Mouse (Mus musculus): ENCODE results near the gene Prpf38b.

Gene Prpf38b

DNA sequence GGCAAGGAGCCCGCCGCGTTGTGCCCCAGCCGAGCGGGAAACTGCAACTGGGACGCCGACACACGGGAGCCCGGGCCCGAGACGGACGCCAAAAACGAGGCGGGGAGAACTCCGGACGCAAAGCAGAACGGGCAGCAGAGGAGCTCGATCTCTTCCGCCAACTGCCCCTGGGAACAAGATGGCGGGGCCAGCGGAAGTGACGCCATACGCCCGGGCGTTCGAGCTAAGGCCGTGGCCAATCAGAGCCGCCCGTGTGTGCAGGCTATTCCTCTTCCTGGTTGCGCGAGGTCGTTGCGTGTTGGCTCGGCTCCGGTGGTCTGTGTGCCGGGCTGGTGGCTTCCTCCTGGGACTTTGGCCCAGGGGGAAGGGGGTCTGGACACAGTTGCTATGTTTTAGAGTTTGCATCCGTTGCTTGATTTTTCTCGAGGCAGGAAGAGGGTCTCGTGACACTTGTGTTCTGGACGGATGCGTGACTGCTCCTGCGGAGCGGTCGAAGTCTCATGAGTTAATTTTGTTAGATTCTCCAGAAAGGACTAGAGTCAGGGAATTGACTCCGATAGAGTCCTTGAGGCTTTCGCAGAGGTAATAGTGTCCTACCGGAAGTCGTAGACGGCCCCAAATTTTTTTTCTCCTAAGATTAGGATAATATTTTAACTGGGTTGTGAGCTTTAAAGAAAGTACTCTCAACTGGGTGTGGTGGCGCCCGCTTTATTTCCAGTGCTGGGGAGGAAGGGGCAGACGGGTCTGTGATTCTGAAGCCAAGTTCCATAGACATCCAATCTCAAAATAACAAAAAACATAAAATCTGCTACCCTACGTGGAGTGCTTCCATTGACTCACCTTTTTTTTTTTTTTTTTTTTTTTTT, at the start of gene Prpf38b:
Gene Prpf38b (minus strand): TSS at position 180 of the 866 bp plus-strand sequence.
- in situ Hi-C loops (cut with MseI, MboI), result no loop called here

DNA sequence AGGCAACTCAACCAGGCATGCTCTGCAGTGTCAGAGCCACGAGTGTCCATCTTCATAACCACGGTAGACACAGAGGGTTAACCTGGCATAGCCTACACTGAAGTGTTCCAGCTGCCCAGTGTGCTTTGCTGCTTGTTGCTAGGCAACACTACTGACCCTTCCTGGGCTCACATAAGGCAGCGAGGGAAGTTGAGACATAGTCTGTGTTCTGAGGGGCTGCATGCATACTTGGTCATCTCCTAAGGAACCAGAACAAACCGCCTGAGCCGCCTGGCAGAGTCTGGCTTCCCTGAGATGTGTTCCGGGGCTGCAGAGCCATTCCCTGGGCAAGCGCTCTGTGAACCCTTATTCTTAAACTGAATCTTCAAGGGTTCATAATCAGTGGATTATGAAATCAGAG, 49.7 kb upstream of the Prpf38b start:
- in situ Hi-C loops (cut with MseI, MboI), result no loop called here

DNA sequence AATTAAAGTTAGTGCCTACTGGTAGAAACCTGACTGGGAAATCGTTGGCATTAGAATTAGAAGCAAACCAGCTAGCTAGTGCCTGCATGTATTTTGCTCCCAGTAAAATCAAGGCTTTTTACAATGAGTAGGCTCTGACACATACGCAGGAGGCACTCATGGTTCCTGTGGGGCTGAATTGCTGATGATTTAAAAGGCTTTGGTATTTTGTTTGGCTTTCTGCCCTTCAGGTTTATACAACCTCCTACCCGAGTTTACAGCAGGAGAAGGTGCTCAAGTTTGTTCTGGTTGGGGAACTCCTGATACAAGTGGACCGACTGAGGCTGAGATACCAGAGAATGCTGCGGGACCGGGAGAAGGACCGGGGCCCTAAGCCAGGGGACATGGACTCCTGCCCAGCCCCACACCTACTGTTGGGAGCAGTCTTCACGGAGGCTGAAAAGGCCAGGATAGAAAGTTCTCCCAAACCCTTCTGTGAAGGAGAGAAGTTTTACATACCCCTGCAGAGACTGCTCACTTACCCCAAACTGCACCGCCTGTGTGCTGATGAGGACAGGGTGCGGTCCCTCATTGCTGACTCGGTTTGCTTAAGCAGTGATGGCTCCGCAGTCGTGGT, 48.3 kb upstream of the Prpf38b start:
- in situ Hi-C loops (cut with MseI, MboI), result no loop called here

DNA sequence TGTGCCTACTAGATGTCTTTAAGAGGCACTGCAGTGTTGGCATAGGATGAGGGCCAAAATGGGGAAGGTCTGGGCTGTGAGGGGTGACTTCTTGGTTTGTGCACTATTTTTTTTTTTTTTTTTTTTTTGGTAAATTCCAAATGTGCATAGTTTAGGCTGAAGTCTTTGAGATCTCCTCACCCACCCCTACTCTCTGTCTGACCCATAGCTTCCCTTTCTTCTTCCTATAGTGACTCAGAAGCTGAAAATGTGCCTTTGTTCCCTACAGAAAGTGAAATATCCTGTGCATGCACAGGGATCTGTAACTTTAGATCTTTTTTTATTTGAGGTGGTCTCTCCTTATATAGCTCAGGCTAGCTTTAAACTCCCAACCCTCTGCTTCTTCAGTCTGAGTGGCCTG, 46.4 kb upstream of the Prpf38b start:
- in situ Hi-C loops (cut with MseI, MboI), result no loop called here

DNA sequence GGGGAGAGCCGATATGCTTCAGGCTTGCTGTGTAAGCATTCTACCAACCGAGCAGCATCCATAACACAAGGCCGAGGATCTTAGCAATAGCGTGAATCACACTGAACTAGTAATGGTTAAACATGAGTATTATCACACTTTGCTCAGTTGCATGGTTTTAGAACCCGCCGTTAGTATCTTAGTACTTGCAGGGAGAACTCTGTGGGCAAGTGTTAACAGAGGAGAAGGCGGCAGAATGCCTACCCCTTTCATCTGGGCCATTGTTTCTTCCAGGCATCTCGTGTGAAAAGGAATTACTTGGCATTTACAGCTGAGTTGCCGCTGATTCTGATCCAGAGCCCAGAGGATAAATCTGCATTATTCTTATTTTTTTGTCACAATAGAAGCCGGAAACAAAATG, 29.5 kb upstream of the Prpf38b start:
- in situ Hi-C loops (cut with MseI, MboI), result no loop called here

DNA sequence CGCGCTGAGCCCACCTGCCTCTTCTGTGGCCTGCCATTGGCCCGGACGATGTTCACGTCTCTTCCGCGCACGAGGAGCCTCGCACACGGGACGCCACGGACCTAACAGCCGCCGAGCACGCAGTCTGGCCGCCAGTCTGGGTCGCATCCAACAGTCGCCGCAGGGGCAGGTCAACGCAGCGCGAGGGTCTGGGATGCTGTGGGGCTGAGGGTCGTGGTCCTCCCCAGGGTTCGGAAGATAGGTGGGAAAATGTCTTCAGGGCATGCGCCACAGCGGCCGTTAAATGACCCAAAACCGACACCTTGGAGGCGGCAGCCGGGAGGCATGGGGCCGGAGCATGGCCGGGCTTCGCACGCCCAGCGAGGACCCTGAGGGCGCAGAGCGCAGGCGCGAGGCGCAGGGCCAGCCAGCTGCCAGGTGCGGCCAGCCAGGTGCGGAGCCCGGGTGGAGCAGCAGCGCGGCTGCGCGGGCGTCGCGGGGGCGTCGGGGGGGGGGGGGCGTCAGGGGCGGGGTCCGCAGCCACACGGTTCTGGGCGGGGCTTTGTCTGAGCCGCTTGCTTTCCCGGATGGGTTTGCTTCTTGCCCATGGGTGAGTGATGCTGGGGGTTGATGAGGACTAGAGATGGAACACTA, 28.6 kb upstream of the Prpf38b start, which contains the start of gene Gm9857:
Gene Gm9857 (minus strand): TSS at position 445 of the 633 bp plus-strand sequence.
- in situ Hi-C loops (cut with MseI, MboI), result no loop called here

DNA sequence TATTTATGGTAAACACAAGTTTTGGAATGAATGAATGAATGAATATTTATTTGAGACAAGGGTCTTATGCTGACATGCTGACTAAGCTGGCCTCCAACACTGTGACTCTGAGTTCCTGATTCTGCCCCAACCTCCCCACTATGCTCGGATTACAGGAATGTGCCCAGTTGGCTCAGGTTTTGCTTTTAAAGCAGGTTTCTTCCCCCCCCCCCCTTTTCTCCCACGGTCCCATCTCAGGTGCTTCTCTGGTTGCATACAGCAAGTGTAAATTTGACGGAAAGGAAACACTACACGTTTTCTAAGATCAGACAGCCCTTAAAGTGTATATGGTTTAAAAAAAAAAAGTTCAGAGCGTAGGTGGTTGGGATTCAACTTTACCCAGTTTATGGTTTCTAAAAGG, 28.0 kb upstream of the Prpf38b start, which contains the start of gene Henmt1:
Gene Henmt1 (plus strand): TSS at position 301 of the 400 bp plus-strand sequence.
- in situ Hi-C loops (cut with MseI, MboI), result no loop called here

DNA sequence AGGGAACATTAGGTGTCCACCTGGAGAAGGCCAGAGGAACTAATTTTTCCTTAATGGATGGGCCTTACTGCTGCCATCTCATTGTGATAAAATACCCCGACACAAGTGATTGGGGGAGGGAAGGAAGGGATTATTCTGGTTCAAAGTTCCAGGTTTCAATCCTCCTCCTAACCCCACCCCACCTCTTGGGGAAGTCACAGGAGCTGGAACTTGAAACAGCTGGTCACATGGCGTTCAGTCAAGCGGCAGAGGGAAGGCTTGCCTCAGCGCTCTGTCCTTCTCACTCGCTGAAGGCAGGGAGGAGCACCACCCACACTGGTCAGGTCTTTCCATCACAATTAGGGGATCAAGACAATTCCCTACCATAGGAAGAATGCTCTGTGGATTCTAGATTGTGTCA, 27.2 kb upstream of the Prpf38b start:
- in situ Hi-C loops (cut with MseI, MboI), result no loop called here

DNA sequence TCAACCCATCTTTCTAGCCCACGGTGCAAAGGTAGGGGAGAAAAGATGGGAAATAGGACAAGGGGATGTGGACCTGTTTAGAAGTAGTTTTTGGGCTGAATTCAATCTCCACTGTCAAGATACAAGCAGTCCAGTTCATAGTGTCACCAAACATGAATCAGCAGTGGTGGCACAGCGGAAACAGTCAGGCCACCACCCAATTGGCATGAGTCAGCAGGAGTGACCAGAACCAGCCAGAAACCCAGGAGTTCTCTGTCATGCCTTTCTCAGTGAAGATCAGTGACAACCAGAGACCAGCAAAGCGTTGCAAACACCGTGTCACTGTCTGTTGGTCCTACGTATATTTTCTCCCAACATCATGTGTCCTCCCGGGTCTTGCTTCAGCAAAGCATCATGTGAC, 22.0 kb upstream of the Prpf38b start:
- in situ Hi-C loops (cut with MseI, MboI), result no loop called here

DNA sequence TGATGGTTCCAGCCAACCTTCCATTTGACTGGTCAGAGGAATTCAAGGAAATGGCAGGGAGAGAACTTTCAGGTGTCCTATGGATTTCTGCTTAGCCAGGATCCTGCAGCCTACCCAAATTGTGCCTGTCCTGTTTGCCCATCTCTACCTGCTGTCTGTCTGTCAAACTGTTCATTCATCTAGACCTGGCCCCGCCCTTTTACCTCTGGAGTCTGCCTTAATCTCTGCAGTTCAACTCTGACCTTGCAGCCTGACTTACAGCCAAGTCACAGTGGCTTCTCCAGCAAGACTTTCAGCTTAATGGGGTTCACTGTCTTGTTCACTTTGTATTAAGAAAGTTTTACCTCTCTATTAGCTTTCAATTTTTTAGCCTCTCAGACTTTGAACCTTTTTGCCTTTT, 14.8 kb upstream of the Prpf38b start:
- in situ Hi-C loops (cut with MseI, MboI), result no loop called here

DNA sequence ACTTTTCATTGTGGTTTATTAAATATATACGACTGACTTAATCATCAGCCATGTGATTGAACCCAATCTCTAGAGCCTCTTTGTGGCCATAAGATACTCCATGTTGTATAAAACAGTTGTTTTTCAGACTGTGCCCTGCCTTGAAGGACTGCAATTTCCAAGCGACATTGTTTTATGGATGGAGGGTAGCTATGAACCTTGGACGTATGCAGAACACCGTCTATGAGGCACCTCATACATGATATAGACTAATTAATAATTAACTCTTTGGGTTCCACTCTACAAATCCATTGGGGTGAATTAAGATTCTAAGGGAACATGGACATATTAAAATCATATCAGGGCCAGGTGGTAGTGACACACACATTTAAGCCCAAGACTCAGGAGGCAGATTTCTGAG, 14.2 kb upstream of the Prpf38b start:
- in situ Hi-C loops (cut with MseI, MboI), result no loop called here

DNA sequence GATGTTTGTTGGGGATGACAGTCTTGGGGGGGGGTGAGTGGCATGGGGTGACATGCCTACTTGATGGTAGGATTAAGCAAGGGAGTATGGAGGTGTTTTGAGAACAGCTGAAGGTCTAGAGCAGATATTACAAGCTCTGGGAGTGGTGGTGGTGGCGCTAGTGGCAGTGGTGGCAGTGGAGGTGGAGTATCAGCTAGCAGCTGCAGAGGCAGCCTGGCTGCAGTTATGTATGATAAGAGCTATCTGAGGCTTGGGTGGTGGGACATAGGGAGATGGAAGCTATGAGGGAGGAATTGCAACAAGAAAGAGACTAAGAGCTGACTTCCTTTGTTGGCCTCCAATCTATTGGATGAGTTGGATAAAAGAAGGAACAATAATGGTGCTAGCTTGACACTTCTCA, 10.3 kb upstream of the Prpf38b start:
- in situ Hi-C loops (cut with MseI, MboI), result no loop called here

DNA sequence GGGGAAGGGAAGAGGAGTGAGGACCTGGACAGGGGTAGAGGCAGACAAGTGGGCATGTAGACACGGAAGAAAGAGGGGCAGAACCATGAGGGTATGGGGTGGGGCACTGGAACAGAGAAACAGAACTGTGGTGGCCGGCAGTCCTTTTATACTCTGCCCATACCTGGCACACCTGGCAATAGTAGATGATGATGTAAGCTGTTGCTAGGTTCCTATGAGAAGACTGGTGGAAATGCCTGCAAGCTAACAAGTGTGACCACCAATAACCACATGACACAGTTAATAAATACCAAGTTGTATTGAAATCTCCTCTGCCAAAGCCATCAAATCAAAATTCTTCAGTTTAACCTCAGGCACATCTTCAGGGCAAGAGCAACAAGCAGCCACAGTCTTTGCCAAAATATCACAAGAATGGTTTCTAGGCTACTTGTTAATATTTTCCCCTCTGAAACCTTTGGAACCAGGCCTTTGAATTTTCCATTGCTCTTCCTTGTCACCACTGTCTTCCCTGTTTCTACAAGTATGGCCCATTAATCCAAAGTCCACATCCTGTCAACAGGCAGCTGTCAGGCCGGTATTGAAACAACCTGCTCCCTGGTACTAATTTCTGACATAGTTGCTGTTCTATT, 9.0 kb upstream of the Prpf38b start:
- in situ Hi-C loops (cut with MseI, MboI), result no loop called here

DNA sequence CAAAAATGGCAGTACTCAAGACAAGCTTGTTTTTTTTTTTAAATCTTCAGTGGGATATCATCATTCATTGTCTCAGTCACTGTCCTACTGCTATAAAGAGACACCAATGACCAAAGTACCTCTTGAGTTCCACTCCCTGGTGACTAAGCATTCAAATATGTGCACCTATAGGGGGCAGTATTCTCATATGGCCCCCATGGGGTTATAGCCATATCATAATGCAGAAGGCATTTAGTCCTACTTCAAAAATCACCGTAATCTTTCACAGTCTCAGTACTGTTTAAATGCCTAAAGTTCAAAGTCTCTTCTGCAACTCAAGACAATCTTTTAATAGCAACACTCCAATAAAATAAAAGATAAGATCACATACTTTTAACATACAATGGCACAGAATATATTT, 7.3 kb upstream of the Prpf38b start:
- in situ Hi-C loops (cut with MseI, MboI), result no loop called here

DNA sequence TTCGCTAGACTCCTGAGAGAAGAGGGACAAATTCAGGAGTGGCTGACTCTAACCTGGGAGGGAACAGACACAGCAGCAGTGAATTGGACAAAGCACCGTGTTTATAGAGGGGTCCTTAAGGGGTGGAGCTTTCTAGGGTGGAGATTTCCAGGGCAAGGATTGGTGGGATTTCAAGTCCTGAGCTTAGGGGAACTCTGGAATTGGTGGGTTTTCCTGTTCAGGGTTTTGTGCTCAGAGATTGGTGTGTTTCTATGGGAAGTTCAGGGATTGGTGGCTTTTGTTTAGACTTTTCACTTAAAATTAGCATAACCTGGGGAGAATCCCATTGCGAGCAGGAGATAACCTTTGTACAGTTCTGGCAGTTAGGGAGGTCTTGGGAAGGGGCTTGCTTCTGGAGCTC, 6.5 kb upstream of the Prpf38b start:
- in situ Hi-C loops (cut with MseI, MboI), result no loop called here

DNA sequence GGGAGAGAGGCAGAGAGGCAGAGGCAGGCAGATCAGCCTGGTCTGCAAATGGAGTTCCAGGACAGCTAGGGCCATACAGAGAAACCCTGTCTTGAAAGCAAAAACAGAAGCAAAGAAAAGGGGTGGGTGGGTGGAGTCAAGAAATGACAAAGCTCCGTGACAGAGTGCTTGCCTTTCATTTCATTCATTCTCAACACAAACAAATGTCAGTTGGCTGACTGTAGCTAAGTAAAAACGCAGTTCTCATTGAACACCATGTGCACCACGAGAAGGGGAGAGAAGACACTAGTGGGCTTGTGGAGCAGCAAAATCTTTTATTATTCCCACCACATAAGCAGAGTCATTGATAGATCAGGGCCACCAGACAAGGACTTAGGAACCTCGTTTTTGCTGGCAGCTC, 5.3 kb upstream of the Prpf38b start:
- in situ Hi-C loops (cut with MseI, MboI), result no loop called here

DNA sequence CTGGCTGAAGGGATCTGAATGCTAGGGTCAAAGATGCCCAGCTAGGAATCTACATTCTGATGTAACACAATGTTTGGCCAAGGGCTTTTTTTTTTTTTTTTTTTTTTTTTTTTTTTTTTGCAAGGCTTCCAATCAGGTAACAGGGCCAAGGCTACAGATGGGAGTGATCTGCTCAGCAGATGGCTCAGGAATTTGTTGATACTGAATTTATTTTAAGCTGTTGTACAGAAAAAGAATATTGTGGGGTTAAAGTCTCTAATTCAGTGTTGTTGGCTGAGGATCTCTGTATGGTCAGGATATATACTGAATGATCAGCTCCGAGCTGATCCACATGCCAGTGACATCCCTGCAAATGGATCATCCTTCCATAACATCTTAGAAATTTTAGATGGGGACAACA, 4.5 kb upstream of the Prpf38b start:
- in situ Hi-C loops (cut with MseI, MboI), result no loop called here

DNA sequence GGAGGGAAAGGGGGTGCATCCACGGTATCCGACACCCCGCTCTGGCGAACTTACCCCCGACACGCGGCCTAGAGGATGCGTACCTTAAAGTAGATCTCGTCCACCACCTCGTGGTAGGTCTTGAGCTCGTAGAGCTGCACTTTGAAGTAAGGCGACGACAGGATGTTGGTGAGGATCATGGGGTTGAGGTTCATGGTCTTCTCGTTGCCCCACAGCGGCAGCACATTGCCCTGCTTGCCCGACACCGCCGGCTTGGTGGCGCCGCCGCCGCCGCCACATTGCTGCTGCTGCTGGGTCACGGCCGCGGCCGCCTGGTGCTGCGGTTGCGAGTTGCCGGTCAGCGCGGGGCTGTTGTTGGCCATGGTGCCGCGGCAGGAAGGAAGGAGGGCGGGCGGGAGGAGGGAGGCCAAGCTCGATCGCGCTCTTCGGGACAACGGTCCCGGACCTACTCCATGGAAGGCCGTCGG, 413 bp downstream of the Prpf38b start:
- in situ Hi-C loops (cut with MseI, MboI), result no loop called here

DNA sequence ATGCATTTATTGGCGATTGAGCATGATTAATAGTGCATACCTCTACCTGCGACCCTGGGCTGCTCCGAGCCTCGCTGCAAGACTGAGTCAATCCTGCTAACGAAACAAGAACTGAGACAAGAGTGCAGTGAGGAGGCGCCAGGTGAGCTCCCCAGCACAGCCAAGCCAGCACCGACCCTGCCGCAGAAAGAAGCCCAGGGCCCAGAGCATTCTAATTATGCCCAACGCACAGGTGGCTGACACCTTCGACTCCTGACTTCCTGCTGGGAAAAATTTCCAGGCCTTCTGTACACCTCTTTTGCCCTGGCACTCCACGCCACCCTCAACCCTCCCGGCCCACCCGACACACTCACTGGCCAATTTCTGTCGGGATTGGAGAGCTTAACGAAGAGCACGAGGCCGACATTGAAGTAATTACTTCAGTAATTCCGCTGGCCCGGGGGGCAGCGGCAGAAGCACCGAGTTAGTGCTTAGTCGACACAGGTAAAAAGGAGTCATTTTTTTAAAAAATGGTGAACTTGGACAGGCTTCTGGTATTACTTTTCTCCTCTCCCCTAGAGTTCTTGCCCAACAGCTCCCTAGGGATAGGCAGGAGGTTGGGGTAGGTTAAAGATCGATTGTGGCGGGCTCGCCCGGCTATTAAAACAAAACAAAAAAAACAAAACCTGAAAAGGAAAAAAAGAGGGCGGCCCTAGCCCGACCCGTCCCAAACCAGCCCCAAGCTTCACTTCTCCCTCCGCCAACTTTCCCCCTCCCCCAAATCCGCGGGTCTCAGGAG, 1.0 kb downstream of the Prpf38b start:
- in situ Hi-C loops (cut with MseI, MboI), result no loop called here

DNA sequence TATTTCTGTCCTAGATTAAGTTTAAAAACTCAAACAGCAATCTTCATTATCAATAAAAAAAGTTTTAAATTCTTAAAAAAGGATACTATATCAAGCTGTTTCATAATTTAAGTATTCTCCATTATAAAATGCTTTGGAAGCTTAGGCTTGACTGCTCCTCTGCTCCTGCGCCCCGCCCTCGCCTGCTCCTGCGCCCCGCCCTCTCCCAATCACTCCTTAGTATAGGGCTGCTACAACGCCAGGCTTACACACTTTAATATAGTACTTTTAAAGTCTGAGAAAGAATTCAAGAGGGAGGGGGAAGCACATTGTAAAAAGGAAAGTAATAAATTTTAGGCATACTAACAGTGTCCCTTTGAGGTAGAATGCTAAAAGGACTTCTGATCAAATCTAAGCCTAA, 8.6 kb downstream of the Prpf38b start:
- in situ Hi-C loops (cut with MseI, MboI), result no loop called here

DNA sequence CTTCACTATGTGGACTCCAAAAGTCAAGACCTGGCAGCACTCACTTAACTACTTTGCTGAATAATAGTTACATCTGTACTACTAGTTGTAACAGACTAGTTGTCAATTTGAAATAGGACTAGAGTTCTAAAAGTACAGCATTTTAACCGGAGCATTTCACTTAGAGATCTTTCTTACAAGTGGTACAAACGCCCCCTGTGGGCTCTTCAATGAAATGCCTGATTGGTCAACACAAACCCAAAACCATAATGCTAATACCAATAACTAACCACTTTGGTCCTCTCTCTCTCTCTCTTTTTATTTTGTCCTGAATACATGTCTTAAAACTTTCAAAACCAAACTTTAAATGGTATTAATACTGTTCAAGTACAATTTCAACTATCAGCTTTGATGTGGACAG, 9.5 kb downstream of the Prpf38b start:
- in situ Hi-C loops (cut with MseI, MboI), result no loop called here

All from mouse trophoblast stem cell (cell line).